Mouse (Mus musculus): ENCODE results near the gene Vwde.

- TF ChIP-seq CTCF (IDR thresholded peaks at IDR 0.05; ENCODE audit: control insufficient read depth, insufficient read depth, low read length) (no peak), POLR2A (IDR thresholded peaks at IDR 0.05; ENCODE audit: borderline replicate concordance, control insufficient read depth, low read depth, low read length) (no peak)
These were observed 23.7 kb upstream of the Vwde start for GRCm38 (mm10) chr6:13248317-13248969.

All from bone marrow, adult 2 months (tissue).